Mouse (Mus musculus): ENCODE measurements at regions not wholly inside any gene's neighbourhood (a gene's known extent, or its start where the extent isn't known, plus 50 kb on each side); places are given as distances from the start of the nearest gene placed in this dataset.

GRCm38 (mm10) chr7:115134926-115135575 lies 391.6 kb downstream of the Insc start:
- H3K4me3 ChIP-seq = no peak overlapping the region
- H3K79me2 ChIP-seq (replicated peaks; ENCODE audit: control insufficient read depth, insufficient read depth, low read length) = no peaks in the 10 kb centered on the region
- no peak overlapping the region for H3K27ac ChIP-seq
- 52% methylated on average over 3 of the region's 3 CpGs for WGBS
- no peak for TF ChIP-seq EP300 (IDR thresholded peaks at IDR 0.05; ENCODE audit: insufficient read depth, low read depth, low read length)
- no peak for TF ChIP-seq CTCF (IDR thresholded peaks at IDR 0.05)
- TF ChIP-seq POLR2A (IDR thresholded peaks at IDR 0.05; ENCODE audit: insufficient read depth, low read depth, low read length) = no peak
- peak; percentile 25 to 67 for DNase-seq
- no peaks in the 10 kb centered on the region for H3K36me3 ChIP-seq (ENCODE audit: control insufficient read depth, insufficient read depth, low read length)
- intact Hi-C loops (cut with DNase I) = no loop called here
- H3K9ac ChIP-seq (ENCODE audit: low read depth, low read length) = no peak overlapping the region
- peaks cover 2% of the 10 kb centered on the region for H3K4me1 ChIP-seq (ENCODE audit: control insufficient read depth, insufficient read depth, low read length)
- no peaks in the 10 kb centered on the region for H3K27me3 ChIP-seq (ENCODE audit: control insufficient read depth, insufficient read depth, low read length)

DNA sequence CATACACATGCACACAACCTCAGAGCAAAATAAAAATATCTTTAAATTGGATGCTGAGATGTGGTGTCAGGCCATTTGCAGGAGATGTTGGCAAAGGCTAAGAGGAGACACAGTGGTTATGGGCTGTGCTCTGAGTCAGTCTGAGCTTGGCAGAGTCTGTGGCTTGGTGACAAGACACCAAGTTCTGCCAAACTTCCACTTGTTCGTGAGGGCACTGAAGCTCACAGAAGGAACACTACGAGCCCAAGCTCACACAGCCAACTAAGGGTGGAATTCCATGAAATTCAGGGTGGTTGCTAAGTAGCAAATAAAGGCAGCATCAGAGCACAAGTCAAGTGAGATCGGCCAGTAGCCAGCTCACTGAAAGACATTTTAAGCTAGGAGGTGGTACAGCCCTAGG lies 396.8 kb downstream of the Insc start:
- TF ChIP-seq EP300 (IDR thresholded peaks at IDR 0.05; ENCODE audit: insufficient read depth, low read depth, low read length) (no peak), CTCF (IDR thresholded peaks at IDR 0.05) (no peak), POLR2A (IDR thresholded peaks at IDR 0.05; ENCODE audit: insufficient read depth, low read depth, low read length) (no peak)
- Histone ChIP-seq H3K27ac (no peak overlapping the region), H3K4me1 (ENCODE audit: control insufficient read depth, insufficient read depth, low read length) (no peaks in the 10 kb centered on the region; the same call in 1 of the 2 replicates), H3K79me2 (replicated peaks; ENCODE audit: control insufficient read depth, insufficient read depth, low read length) (no peaks in the 10 kb centered on the region), H3K4me3 (no peak overlapping the region), H3K9ac (ENCODE audit: low read depth, low read length) (no peak overlapping the region), H3K36me3 (ENCODE audit: control insufficient read depth, insufficient read depth, low read length) (no peaks in the 10 kb centered on the region), H3K27me3 (ENCODE audit: control insufficient read depth, insufficient read depth, low read length) (no peaks in the 10 kb centered on the region)
- 66% methylated on average over 3 of the region's 3 CpGs for WGBS
- peak in 1 of 2 experiments; percentile 14 for DNase-seq
- intact Hi-C loops (cut with DNase I) = no loop called here

- 82% methylated on average over 2 of the region's 2 CpGs for WGBS
- intact Hi-C loops (cut with DNase I) = no loop called here
- H3K27ac ChIP-seq = no peak overlapping the region
These were observed 398.7 kb downstream of the Insc start for GRCm38 (mm10) chr7:115142163-115142562.

GRCm38 (mm10) chr7:115144947-115145346 lies 401.5 kb downstream of the Insc start:
- DNase-seq = no peak
- H3K4me3 ChIP-seq = no peak overlapping the region
- no peaks in the 10 kb centered on the region for H3K27me3 ChIP-seq (ENCODE audit: control insufficient read depth, insufficient read depth, low read length)
- H3K36me3 ChIP-seq (ENCODE audit: control insufficient read depth, insufficient read depth, low read length) = no peaks in the 10 kb centered on the region
- no peaks in the 10 kb centered on the region for H3K79me2 ChIP-seq (replicated peaks; ENCODE audit: control insufficient read depth, insufficient read depth, low read length)
- no peak overlapping the region for H3K27ac ChIP-seq
- TF ChIP-seq EP300 (IDR thresholded peaks at IDR 0.05; ENCODE audit: insufficient read depth, low read depth, low read length) (no peak), POLR2A (IDR thresholded peaks at IDR 0.05; ENCODE audit: insufficient read depth, low read depth, low read length) (no peak), CTCF (IDR thresholded peaks at IDR 0.05) (no peak)
- intact Hi-C loops (cut with DNase I) = no loop called here
- H3K4me1 ChIP-seq (ENCODE audit: control insufficient read depth, insufficient read depth, low read length) = no peaks in the 10 kb centered on the region
- WGBS = 65% methylated on average over 2 of the region's 2 CpGs
- no peak overlapping the region for H3K9ac ChIP-seq (ENCODE audit: low read depth, low read length)

More at GRCm38 (mm10) chr7:115142163-115142562, 398.7 kb downstream of the Insc start:
- no peaks in the 10 kb centered on the region for H3K4me1 ChIP-seq (ENCODE audit: control insufficient read depth, insufficient read depth, low read length)
- H3K79me2 ChIP-seq (replicated peaks; ENCODE audit: control insufficient read depth, insufficient read depth, low read length) = no peaks in the 10 kb centered on the region
- no peak for DNase-seq
- H3K4me3 ChIP-seq = no peak overlapping the region
- H3K27me3 ChIP-seq (ENCODE audit: control insufficient read depth, insufficient read depth, low read length) = no peaks in the 10 kb centered on the region
- no peak for TF ChIP-seq CTCF (IDR thresholded peaks at IDR 0.05)
- TF ChIP-seq POLR2A (IDR thresholded peaks at IDR 0.05; ENCODE audit: insufficient read depth, low read depth, low read length) = no peak
- no peak for TF ChIP-seq EP300 (IDR thresholded peaks at IDR 0.05; ENCODE audit: insufficient read depth, low read depth, low read length)
- H3K36me3 ChIP-seq (ENCODE audit: control insufficient read depth, insufficient read depth, low read length) = no peaks in the 10 kb centered on the region
- H3K9ac ChIP-seq (ENCODE audit: low read depth, low read length) = no peak overlapping the region

DNA sequence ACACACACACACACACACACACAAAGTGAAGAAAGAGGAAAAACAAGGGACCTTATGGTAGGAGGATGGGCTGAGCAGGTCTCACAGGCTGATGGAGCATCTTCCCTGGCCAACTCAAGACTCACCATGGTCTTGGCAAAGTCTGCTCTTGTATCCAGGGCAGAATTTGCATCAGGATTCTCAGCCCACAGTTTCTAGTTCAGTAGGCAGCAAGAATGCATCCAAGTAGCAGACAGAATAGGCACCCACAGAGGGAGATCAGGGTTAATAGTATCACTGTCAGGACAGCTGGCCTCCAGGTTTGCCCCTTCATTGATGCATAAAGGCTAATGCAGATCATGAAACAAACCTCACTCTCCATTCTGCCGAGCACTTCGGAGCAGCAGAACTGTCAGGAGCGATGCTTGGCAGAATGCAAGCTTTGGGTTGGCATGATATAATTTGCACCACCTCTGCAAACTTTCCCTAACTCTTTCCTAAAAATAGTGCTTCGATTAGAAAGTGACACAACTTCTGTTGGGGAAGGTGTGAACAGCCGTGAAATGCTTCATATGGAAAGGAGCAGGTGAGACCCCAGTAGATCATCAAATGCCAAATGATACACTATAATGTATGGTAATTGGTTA lies 404.0 kb downstream of the Insc start:
- DNase-seq = no peak
- Histone ChIP-seq H3K9ac (ENCODE audit: low read depth, low read length) (no peak overlapping the region), H3K4me3 (no peak overlapping the region), H3K27me3 (ENCODE audit: control insufficient read depth, insufficient read depth, low read length) (no peaks in the 10 kb centered on the region), H3K27ac (no peak overlapping the region), H3K4me1 (ENCODE audit: control insufficient read depth, insufficient read depth, low read length) (no peaks in the 10 kb centered on the region), H3K36me3 (ENCODE audit: control insufficient read depth, insufficient read depth, low read length) (no peaks in the 10 kb centered on the region), H3K79me2 (replicated peaks; ENCODE audit: control insufficient read depth, insufficient read depth, low read length) (no peaks in the 10 kb centered on the region)
- WGBS = 78% methylated on average over 5 of the region's 5 CpGs
- TF ChIP-seq EP300 (IDR thresholded peaks at IDR 0.05; ENCODE audit: insufficient read depth, low read depth, low read length) = no peak
- no peak for TF ChIP-seq POLR2A (IDR thresholded peaks at IDR 0.05; ENCODE audit: insufficient read depth, low read depth, low read length)
- no peak for TF ChIP-seq CTCF (IDR thresholded peaks at IDR 0.05)
- intact Hi-C loops (cut with DNase I) = no loop called here

DNA sequence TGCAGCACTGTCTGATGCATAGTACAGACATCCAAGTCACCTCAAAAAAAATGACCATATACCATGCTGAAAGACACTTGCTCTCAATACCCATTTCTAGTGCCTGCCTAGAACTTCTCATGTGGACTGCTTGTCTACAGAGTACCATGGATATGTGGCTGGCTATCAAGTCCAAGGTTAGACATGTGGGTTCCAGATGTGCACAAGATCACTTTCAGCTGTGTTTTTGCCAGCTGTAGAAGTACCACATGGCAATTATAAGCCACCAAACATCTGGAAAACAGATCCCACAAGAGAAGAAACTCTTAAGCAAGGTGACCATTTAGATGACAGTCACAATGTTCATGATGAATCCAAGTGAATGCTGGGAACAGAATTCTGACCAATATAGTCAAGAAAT lies 409.8 kb downstream of the Insc start:
- Histone ChIP-seq H3K27ac (no peak overlapping the region), H3K4me1 (ENCODE audit: control insufficient read depth, insufficient read depth, low read length) (no peaks in the 10 kb centered on the region), H3K36me3 (ENCODE audit: control insufficient read depth, insufficient read depth, low read length) (no peaks in the 10 kb centered on the region), H3K79me2 (replicated peaks; ENCODE audit: control insufficient read depth, insufficient read depth, low read length) (no peaks in the 10 kb centered on the region), H3K4me3 (no peak overlapping the region), H3K9ac (ENCODE audit: low read depth, low read length) (no peak overlapping the region), H3K27me3 (ENCODE audit: control insufficient read depth, insufficient read depth, low read length) (no peaks in the 10 kb centered on the region)
- DNase-seq = no peak
- TF ChIP-seq POLR2A (IDR thresholded peaks at IDR 0.05; ENCODE audit: insufficient read depth, low read depth, low read length) (no peak), EP300 (IDR thresholded peaks at IDR 0.05; ENCODE audit: insufficient read depth, low read depth, low read length) (no peak), CTCF (IDR thresholded peaks at IDR 0.05) (no peak)
- intact Hi-C loops (cut with DNase I) = no loop called here
